Mouse (Mus musculus) lung, adult 2 months (tissue): ENCODE measurements around the gene D630003M21Rik.

Experiments used
- CTCF ChIP-seq: fragments of 200-500 bp; IDR thresholded peaks from 2 replicates; pipeline ENCODE4 v1.5.1; 2011; ENCODE audit warnings: mild to moderate bottlenecking, low read length, control low read depth; ENCODE audit not compliant: insufficient read depth
- POLR2A ChIP-seq: fragments of 200-500 bp; IDR thresholded peaks from 2 replicates; pipeline ENCODE4 v1.6.1; 2011; ENCODE audit warnings: low read depth, mild to moderate bottlenecking, control low read depth, low read length, borderline replicate concordance; ENCODE audit errors: extremely low read depth

- TF ChIP-seq CTCF, result no peak
- TF ChIP-seq POLR2A, result no peak
Measured at GRCm38 (mm10) chr2:158136205-158136604, 92.8 kb downstream of the D630003M21Rik start.
